Mouse (Mus musculus) CD4-positive, CD25-positive, alpha-beta regulatory T cell, adult 4 months (primary cell): ENCODE results near the gene Ror2. TPM values are rescaled to one million over a fixed set of nuclear protein-coding genes. Genes with fewer than 3 reads are reported as not detected.

ENCODE experiments used
- ATAC-seq: one replicate; pipeline ENCODE4 v1.8.0; 2017
- polyA plus RNA-seq, 2 experiments: library from polyadenylated mRNA; unstranded; fragments of 100-300 nt; shearing (Covaris generic); gene quantifications; one replicate each; pipeline ENCODE4 v1.2.1; 2017

Ror2 gene
- polyA plus RNA-seq, 2 experiments from 2014 or later: not detected

DNA sequence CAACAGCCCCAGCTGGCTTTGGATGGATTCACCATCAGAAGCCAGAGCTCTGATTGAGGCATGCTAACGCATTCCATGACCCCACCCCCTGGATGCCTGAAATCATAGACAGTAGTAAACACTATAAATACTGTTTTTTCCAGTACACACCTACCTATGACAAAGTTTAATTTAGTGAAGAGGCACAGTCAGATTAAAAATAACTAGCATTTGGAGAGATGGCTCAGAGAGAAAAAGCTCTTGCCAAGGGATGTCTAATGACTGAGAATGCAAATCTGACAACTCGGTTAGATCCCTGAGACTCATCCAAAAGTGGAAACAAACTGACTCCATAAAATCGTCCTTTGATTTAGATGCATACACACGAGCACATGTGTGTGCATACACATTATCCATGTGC is 15.4 kb downstream of the Ror2 start:
- ATAC-seq: no peak

DNA sequence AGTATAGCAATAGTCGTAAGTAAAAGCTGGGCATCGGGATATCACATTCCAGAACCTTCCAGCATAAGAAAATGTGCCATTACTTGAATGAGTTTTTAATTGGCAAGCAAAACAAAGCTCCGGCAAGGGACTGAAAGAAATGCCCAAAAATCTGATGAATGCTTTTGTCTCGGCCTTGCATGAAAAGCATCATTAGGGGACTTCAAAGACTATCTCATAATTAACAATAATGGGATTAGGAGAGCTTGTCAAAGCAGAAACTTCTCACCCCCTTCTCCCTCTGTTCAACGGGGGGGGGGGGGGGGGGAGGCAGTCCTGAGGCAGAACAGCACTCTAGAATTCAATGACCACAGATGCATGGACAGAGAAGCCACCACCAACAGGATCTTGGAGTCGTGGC is 17.4 kb downstream of the Ror2 start:
- no peak for ATAC-seq

DNA sequence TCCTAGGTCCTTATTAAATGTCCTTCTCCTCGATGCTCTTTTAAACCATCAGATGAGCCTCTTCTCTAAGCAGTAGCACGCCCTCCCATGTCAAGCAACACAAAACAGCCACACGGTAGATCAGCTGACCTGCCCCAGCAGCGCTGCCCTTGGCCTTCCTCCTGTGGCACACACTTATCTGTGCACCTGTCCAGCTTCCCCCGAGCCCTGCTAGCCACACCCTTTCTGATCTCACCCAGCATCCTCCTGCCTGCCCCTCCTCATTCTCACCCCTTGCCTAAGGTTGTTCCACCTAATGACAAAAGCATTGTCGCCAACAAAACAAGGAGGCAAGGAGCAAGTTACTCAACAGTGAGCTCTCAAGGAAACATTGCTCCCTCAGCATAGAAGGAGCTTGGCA is 18.1 kb downstream of the Ror2 start:
- ATAC-seq: no peak

DNA sequence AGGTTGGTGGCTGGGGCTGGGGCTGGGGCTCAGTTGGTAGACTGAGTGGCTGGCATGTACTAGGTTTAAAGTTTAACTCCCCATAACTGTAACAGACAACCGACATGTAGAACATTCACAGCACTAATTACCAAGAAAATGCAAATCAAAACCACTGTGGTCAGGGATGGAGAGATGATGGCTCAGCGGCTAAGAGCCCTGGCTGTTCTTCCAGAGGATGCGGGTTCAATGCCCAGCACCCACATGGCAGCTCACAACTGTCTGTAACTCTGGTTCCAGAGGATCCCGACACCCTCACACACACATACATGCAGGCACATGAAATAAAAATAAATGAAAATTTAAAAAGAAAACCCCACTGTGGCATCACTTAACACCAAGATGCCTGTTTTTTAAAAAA is 18.8 kb downstream of the Ror2 start:
- ATAC-seq: no peak

DNA sequence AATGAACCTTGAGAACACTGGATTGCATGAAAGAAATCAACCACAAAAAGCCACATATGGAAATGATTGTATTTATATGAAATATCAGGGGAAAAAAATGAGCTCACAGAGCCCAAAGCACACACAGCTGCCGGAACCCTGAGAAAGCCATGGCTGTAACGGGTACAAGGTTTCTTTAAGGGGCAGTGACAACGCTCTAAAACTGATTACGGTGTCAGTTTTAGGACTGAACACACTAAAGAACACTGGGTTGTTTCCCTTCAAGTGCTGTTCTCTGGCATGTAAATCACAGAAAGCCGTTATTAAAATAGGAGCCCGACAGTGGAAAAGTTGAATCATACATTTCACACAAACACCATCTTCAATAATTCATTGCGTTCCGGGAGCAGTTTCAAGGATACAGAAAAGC is 19.4 kb downstream of the Ror2 start:
- no peak for ATAC-seq

DNA sequence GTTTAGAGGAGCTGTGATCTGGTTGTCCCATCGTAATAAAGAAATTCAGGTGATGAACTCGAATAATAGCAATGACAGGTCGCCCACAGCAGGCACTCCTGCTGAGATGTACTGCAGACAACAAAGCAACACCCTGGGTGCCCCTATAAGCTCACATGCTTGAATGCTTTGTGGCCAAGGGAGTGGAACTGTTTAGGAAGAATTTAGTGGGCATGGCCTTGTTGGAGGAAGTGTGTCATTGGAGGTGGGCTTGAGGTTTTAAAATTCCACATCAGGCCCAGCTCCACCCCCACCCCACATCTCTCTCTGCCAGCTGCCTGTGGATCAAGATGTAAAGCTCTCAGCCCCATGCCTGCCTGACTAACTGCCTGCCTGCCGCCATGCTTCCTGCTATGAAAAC is 21.0 kb downstream of the Ror2 start:
- ATAC-seq: no peak

DNA sequence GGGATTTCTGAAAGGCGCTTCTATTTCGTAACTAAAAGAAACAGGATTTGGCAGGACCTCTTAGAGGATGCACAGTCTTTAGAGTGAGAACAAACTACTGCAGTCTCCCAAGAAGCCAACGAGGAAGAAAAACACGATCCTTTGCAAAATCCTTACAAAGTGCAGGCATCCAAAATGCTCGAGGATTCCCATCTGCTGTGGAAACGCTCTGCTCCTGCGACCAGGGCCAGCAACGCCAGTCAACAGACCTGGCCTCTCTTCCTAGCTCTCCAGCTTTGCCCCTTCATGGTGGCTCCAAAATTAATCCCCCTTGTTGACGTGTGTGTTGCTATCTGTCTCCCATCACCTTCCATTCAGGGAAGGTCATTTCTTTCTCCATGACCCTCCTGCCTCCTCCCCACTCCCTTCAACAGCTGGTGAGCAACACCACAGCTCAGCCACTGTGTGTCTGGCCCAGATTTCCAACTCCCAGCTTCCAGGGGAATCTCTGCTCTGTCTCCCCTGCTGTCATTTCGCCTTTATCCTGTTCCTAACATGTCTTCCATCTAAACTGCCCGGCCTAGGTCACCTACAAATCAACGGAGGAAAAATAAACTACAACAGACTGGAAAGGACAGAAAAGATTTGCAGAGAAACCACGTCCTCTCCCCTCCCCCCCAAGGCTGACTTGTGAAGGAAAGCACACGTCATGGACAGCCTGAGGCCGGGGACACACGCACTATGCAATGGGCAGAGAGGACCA is 23.2 kb downstream of the Ror2 start:
- ATAC-seq: no peak

DNA sequence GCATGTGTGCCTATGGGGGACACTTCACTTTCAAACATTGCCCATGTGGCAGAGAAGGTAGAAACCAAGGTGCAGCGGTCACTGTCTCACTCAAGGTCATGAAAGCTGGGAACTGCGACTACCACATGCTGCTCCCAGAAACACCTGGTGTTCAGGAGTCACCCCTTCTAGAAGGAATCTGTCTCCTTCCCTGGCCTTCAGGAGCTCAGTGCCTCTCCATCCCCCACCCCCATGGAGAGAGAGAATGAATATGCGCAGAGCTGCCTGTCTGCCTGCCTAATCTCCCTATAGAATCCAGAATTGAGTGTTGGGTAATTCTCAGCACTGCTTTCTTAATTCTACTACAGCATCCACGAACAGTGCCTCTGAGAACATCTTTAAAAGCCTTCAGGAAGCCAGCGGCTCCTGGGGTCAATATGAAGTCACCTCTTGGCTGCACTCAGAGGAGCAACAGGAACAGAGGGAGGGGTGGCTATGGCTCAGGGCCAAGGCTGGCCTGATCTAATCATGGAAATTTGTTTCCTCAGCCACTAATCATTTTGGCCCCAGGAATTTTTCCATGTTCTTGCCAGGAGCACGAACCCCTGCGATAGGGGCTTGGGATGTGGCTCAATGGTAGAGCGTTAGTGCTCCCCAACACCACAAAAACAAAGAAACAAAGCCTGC is 24.7 kb downstream of the Ror2 start:
- no peak for ATAC-seq

DNA sequence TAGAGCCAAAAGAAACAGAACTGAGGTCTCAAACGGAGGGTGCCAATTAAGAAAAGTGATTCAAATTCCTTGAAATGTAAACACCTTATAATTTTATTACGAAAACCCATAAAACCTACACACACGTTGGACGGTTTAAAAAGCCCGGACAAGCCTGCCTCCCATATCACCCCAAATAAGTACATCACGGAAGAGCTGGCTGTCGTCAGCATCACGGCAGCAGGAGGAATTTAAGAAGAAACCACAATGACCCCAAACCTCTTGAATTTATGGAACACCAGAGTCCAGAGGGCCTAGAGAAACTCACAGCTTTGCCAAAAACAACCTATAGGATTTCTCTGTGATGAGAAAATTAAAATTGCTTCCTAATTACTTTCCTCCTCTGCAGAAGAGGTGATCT is 27.0 kb downstream of the Ror2 start:
- ATAC-seq: no peak

DNA sequence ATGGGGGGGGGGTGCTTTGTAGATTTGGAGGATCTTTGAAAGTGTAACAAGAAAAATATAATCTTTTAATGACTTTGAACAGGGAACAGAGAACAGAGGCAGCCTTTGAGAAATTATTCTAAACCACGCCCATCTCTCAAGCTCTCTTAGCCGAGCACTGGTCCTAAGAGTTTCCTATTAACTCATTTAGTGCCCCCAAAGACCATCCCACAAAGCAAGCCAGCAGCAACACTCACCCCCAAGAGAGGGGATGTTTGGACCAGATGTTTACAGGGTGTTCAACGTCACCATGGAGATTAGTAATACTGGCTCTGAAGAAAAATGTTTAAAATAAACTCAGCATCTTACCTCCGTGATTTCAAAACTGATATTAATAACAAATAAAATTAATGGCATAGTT is 27.4 kb downstream of the Ror2 start:
- no peak for ATAC-seq

DNA sequence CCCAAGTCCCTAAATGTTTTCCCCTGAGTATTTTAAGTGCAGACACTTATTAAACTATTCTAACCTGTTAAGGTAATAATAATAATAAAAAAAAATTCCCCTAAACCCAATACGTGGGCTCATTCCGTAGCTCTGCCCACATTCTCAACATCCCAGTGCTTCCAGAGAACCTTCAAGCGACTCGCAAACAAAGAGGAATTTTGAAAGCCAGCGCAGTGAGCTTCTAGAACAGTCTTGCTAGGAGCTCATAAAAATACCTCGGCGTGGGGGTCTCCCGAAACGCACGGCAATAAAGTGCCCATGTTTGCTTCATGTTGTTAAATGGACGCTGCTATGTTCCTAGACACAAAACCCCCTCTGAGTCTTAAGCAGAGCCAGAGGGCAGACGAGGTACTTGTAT is 32.7 kb downstream of the Ror2 start:
- no peak for ATAC-seq

DNA sequence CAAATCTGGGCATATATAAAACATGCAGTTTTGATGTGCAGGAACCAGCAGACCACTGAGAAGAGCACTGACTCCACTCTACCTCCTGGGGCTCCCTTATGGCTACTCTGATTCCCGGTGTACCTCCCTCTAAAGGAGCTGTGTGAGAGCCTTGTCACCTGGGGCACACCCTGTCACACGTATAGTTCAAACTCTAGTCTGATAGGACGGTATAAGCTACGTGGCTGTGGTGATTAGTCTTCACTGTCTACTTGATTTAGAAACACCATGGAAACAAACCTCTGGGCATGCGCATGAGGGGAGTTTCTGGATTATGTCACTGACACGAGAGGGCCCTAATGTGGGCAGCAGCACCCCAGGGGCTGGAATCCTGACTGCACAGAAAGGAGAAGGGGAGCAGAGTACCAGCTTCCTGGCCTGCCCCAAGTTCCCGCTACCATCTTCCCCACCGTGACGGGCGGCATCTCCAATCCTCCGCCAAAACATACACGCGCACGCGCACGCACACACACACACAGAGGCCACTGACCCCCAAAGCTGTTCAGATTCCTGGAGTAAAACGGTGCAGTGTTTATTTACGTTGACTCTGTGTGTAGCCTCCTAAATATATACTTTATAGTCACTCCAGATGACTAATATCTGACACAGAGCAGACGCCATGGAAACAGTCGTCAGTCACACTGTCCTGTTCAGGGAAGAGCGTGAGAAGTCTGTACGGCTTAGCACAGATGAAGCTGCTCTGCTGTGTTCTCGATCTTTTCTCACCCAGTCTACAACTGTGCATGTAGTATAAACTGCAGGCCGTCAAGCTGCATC is 37.1 kb downstream of the Ror2 start:
- ATAC-seq: no peak

DNA sequence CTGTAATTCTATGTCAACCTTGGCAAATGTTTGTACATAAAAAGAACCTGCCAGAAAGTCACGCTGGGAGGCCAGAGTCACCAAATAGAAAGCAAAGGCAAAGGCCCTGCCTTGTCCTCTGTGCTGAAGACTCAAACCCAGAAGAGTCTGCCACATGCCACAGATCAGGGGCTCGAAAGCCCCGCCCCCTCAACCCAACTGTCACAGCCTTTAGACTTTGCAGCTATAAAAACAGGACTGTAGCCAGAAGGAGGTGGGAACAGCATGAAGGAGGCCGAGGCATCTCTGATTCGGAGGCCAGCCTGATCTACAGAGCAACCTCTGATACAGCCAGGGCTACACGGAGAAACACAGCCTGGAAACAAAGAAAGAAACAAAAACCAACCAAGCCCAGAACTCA is 37.8 kb downstream of the Ror2 start:
- ATAC-seq: no peak

DNA sequence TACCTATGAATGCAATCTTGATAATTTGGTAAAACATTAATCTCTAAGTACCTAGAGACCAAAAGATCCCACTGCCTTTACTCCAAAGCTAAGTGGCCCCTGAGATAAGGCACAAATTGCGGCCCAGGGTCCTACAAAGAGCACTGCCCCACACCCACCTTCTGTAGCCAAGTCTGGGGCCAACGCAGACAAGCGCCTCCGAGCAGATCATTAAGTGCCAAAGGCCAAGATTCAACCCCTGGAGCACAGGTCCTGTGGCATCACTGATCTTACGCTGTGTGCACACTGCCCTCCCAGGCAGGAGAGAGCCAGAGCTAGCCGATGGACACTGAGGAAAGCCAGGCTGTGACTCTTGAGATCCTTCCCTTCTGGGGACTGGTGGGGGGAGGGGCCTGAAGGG is 38.7 kb downstream of the Ror2 start:
- ATAC-seq: no peak

DNA sequence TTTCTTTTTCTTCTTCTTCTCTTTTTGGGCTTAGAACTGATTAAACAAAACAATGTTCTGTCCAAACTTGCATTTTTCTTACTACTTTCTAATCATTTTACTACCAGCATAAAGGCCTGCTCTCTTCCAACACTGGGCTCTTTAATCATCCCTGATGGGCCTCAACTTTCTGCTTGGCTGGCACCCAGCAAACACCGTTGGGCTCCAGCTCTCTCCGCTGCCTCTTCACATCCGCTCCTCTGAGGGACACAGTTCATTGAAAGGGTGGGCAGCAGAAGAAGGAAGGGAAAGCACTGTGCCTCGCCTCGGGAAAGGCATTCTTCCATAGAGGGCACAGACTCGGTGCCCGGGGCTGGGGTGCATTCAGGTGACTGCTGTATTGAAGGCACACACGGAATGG is 41.8 kb downstream of the Ror2 start:
- no peak for ATAC-seq

DNA sequence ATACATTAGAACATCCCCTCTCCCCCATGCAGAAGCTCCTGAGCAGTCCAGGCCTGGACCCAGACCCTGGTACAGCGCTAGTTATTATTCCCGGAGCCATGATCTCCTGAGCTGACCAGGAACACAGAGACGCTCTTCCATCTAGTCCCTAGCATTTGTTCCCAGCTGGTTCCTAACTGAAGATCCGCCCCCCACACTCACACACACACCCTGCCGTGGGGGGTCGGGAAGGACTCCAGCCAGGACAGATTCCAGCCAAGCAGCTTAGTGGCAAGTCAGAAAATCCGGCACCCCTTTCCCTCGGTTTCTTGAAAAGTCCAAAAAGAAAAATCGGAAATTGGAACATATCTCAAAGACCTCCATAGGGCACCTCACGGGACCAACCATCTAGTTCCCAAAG is 48.5 kb downstream of the Ror2 start:
- no peak for ATAC-seq

DNA sequence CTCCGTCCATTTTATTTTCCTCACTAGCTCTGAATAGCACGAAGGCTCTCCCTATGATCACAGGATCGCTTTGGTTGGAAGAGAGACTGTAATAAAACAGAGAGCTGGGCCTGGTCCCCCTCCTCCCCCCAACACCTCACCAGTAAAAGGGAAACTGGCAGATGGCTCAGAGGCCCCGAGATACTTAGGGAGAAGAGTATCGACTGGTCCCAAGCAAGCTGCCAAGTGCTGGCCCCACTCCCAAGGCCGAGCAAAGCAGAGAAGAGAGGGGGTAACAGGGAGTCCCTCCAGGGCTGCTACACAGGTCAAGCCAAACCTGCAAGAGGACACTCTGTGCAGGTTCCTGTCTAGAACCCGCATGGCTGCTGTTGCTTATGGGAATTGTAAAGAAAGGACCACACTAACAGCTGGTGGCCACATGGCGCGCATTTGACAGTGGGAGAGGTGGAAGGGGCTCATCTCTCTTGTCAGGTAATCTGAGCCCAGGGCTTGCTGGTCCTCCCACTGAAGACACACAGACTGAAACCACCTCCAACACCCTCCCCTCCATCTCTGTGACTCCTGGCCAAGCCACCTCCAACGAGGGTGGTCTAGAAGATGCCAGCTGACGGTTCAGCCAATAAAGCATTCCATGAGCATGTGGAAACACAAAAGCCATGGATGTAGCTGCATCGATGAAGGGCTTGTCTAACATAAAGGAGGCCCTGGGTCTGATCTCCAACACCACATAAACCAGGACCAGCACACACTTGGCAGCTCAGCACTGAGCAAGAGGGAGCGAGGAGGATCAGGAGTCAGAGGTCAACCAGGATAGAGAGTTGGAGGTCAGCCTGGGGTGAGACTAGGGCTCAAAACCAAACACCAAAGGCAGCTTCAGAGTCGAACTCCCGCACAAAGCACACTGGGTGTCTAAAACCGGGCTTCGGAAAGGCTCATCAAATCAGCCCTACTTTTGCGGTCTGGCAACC is 49.2 kb downstream of the Ror2 start:
- no peak for ATAC-seq

DNA sequence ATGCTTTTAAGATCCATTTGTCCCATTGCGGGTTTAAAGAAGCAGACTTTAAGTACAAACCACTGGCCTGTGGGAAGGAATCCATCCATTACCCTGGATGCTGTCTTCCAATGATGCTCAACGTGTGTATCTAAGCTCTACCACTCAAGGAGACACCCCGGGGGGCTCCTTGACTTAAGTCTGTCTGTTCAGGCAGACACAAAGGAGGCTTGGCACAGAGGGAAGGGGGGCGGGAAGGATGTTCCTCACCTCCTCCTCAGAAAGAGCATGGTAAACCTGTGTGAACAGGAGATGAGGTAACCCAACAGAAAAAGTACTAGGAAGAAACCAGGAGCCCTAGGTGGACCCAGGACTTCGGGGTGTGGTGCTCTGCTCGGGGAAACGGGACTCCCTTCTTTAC is 50.0 kb downstream of the Ror2 start:
- ATAC-seq: no peak

DNA sequence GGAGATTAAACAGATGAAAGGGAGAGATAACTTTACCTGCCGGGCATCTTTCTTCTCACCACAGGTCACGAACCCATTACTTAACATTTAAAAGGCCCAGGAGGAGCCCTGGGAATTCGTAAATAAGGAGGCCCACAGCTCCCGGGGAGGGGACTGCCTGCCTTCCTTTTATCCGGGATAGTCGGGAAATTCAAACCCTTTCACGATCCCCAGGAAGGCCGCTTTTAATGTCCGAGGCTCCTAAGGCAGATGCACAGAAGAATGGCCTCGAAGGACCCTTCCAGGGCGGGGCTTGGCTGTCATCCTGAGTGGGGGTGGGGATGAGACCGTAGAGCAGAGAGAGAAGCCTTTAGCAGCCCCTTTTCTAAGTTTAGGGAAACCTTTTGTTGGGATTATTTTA is 51.1 kb downstream of the Ror2 start:
- ATAC-seq: no peak

DNA sequence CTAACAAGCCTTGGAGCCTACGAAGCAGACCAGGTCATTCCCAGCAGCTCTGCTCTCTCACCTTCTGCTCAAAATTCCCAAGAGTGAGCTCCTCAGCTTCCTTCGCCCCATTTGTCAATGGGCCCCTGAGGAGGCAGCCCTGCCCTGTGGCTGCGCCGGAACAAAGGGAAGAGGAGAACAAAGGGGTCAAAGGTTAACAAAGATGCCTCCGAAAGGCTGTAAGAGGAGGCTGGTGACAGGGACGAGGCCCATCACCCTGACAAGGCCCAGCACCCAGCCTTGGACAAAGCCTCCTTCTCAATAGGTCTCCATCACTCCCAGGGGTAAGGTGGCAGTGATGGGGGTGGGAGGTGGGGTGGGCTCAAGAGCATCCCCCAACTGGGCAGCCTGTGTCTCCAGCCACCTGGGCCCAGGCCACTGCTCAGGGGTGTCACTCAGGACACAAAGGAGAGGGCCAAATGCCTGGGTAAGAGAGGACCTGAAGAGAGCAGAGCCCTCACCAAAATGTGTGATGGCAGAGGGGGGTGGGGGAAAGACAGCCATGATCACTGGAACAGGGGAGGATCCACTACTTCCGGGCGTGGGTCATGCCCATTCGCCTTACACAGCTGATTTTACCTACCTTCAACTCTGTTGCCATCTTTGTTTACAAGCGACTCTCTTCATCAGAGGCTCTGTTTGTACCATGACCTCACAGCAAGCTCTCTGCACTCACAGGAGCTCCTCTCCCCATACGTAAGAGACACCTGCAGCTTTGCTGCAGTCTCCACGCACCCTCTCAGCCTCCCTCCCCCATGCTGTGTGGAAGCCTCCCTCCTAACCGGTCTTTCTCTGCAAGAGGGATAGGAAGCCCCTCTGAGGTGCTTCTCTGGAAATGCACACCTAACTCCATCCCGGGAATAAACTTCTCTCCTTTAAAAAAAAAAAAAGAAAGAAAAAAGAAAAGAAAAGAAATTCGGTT is 51.8 kb downstream of the Ror2 start:
- ATAC-seq: no peak

DNA sequence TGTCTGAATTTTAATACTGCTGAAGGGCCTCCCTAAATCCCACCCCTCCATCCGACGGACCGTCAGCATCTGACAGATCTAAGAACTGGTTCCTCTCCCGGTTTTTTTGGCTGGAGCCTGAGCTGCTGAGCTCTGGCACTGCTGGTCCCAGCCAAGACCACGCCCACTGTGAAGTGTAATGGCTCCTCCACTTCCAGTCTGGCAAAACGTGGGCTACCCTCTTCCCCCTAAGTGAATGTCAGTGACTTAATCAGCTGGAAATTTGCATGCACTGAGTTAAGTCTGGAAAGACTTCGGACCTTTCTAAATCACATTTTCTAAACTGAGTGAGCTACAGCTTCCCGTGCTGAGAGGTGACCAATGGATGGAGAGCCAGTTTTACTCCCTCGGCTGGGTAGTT is 52.5 kb downstream of the Ror2 start:
- no peak for ATAC-seq
